Mouse (Mus musculus) myocyte (in vitro differentiated cells): Measurements from ENCODE around the gene Olfr374. TPM values are rescaled to one million over a fixed set of nuclear protein-coding genes. Genes with fewer than 3 reads are reported as not detected.

Source experiments
- H3K27me3 ChIP-seq: one replicate; pipeline ENCODE4 v1.6.1; 2011; ENCODE audit not compliant: control insufficient read depth, insufficient read depth, insufficient read length
- H3K36me3 ChIP-seq: one replicate; pipeline ENCODE4 v1.6.1; 2011; ENCODE audit not compliant: control insufficient read depth, insufficient read depth
- H3K4me2 ChIP-seq: one replicate; pipeline ENCODE4 v1.6.1; 2011; ENCODE audit warnings: low read depth, control low read depth
- H3K4me3 ChIP-seq: one replicate; pipeline ENCODE4 v1.5.1; 2011; ENCODE audit warnings: mild to moderate bottlenecking, control low read depth, moderate library complexity
- H3K79me2 ChIP-seq: one replicate; pipeline ENCODE4 v1.6.1; 2011; ENCODE audit not compliant: control insufficient read depth, insufficient read depth
- H3ac ChIP-seq: one replicate; pipeline ENCODE4 v1.6.1; 2011; ENCODE audit not compliant: control insufficient read depth, insufficient read length
- CEBPB ChIP-seq: IDR thresholded peaks from 2 replicates; pipeline ENCODE4 v1.6.1; 2011; ENCODE audit warnings: mild to moderate bottlenecking, moderate library complexity; ENCODE audit not compliant: poor library complexity, insufficient read depth, severe bottlenecking
- E2F4 ChIP-seq: IDR thresholded peaks from one replicate; pipeline ENCODE4 v1.6.1; 2011; ENCODE audit warnings: mild to moderate bottlenecking, control low read depth, moderate library complexity; ENCODE audit not compliant: insufficient read depth
- MAX ChIP-seq: IDR thresholded peaks from one replicate; pipeline ENCODE4 v1.6.1; 2011; ENCODE audit warnings: low read depth, mild to moderate bottlenecking, control low read depth
- MYOD1 ChIP-seq, 3 experiments: IDR thresholded peaks; one replicate each; pipeline ENCODE4 v1.6.1; 2011; ENCODE audit warnings: control low read depth in 2 of 3, low read depth in 2 of 3, mild to moderate bottlenecking in 2 of 3, moderate library complexity in 1 of 3; ENCODE audit not compliant: insufficient read length in 2 of 3, control insufficient read depth in 1 of 3
- MYOG ChIP-seq, 3 experiments: IDR thresholded peaks; one replicate each; pipeline ENCODE4 v1.6.1; 2011; ENCODE audit warnings: control low read depth in 2 of 3, low read depth in 2 of 3, mild to moderate bottlenecking in 2 of 3; ENCODE audit not compliant: insufficient read length in 2 of 3, control insufficient read depth in 1 of 3, insufficient read depth in 1 of 3
- POLR2A ChIP-seq: IDR thresholded peaks from one replicate; pipeline ENCODE4 v1.6.1; 2011; ENCODE audit warnings: low read depth, mild to moderate bottlenecking, control low read depth, moderate library complexity; ENCODE audit not compliant: insufficient read length
- POLR2AphosphoS2 ChIP-seq: IDR thresholded peaks from one replicate; pipeline ENCODE4 v1.6.1; 2011; ENCODE audit warnings: low read depth, control low read depth; ENCODE audit not compliant: insufficient read length
- REST ChIP-seq: IDR thresholded peaks from one replicate; pipeline ENCODE4 v1.6.1; 2011; ENCODE audit warnings: mild to moderate bottlenecking, control low read depth, moderate library complexity; ENCODE audit not compliant: insufficient read depth, insufficient read length
- SRF ChIP-seq: IDR thresholded peaks from one replicate; pipeline ENCODE4 v1.6.1; 2011; ENCODE audit warnings: low read depth; ENCODE audit not compliant: control insufficient read depth, insufficient read length
- TCF12 ChIP-seq: IDR thresholded peaks from one replicate; pipeline ENCODE4 v1.6.1; 2011; ENCODE audit warnings: mild to moderate bottlenecking, control low read depth; ENCODE audit not compliant: poor library complexity, insufficient read depth, severe bottlenecking
- TCF3 ChIP-seq: IDR thresholded peaks from one replicate; pipeline ENCODE4 v1.6.1; 2011; ENCODE audit warnings: low read depth, control low read depth; ENCODE audit not compliant: insufficient read length
- USF1 ChIP-seq: IDR thresholded peaks from one replicate; pipeline ENCODE4 v1.6.1; 2011; ENCODE audit warnings: low read depth, mild to moderate bottlenecking, control low read depth, moderate library complexity
- polyA plus RNA-seq: library from polyadenylated mRNA; unstranded; fragments of >200 nt; fragmentation: generic; extraction: Trizol; gene quantifications from one replicate; pipeline ENCODE4 v1.2.1, GENCODE M21; 2012; ENCODE audit warnings: missing spikeins

Olfr374 gene
- polyA plus RNA-seq, 1 experiment: not detected

- peaks cover 19% of the 10 kb centered on the region for H3K36me3 ChIP-seq
- H3K27me3 ChIP-seq: no peaks in the 10 kb centered on the region
- H3K79me2 ChIP-seq: peaks cover 55% of the 10 kb centered on the region
- H3K4me3 ChIP-seq: peak overlapping the region; percentile 90
- H3K4me2 ChIP-seq: peak overlapping the region; percentile 93
- peak overlapping the region; percentile 80 for H3ac ChIP-seq
- TF ChIP-seq POLR2A (peak; percentile 10), SRF (peak; percentile 96), TCF12 (peak; percentile 39), POLR2AphosphoS2 (peak; percentile 21), E2F4 (no peak), CEBPB (no peak), USF1 (no peak), REST (no peak), MYOD1 (IDR thresholded peaks at IDR 0.05; ENCODE audit: control insufficient read depth in 1 of 3, insufficient read length in 2 of 3, low read depth in 2 of 3) (peak in 1 of 3 experiments; percentile 24), MAX (no peak)
These were observed 29.6 kb downstream of the Olfr374 start for GRCm38 (mm10) chr8:72136302-72136978.

GRCm38 (mm10) chr8:72137431-72137830 lies 30.6 kb downstream of the Olfr374 start:
- peaks cover 65% of the 10 kb centered on the region for H3K79me2 ChIP-seq
- H3K27me3 ChIP-seq: no peaks in the 10 kb centered on the region
- peak overlapping the region; percentile 93 for H3K4me2 ChIP-seq
- H3K4me3 ChIP-seq: peak overlapping the region; percentile 90
- TF ChIP-seq SRF: no peak
- no peak for TF ChIP-seq E2F4
- no peak for TF ChIP-seq POLR2A
- no peak for TF ChIP-seq TCF3
- no peak for TF ChIP-seq MAX
- no peak for TF ChIP-seq TCF12
- TF ChIP-seq REST: no peak
- TF ChIP-seq MYOD1 (IDR thresholded peaks at IDR 0.05; ENCODE audit: control insufficient read depth in 1 of 3, insufficient read length in 2 of 3, low read depth in 2 of 3): no peak
- TF ChIP-seq POLR2AphosphoS2: no peak
- no peak overlapping the region for H3ac ChIP-seq
- H3K36me3 ChIP-seq: peaks cover 29% of the 10 kb centered on the region

- H3K36me3 ChIP-seq: peaks cover 36% of the 10 kb centered on the region
- H3K4me2 ChIP-seq: no peak overlapping the region
- no peak overlapping the region for H3K4me3 ChIP-seq
- H3K79me2 ChIP-seq: peaks cover 73% of the 10 kb centered on the region
- TF ChIP-seq TCF3 (no peak), MAX (no peak), MYOD1 (IDR thresholded peaks at IDR 0.05; ENCODE audit: control insufficient read depth in 1 of 3, insufficient read length in 2 of 3, low read depth in 2 of 3) (no peak), E2F4 (no peak), CEBPB (no peak), SRF (no peak), USF1 (no peak)
- H3ac ChIP-seq: no peak overlapping the region
- H3K27me3 ChIP-seq: no peaks in the 10 kb centered on the region
These were observed 31.6 kb downstream of the Olfr374 start for GRCm38 (mm10) chr8:72138456-72138855.

- no peak for TF ChIP-seq POLR2A
- TF ChIP-seq MYOD1 (IDR thresholded peaks at IDR 0.05; ENCODE audit: control insufficient read depth in 1 of 3, insufficient read length in 2 of 3, low read depth in 2 of 3): no peak
- no peak for TF ChIP-seq TCF12
- no peak for TF ChIP-seq SRF
- TF ChIP-seq REST: no peak
- no peak for TF ChIP-seq POLR2AphosphoS2
- no peak overlapping the region for H3K4me3 ChIP-seq
- peaks cover 62% of the 10 kb centered on the region for H3K36me3 ChIP-seq
- no peak overlapping the region for H3K4me2 ChIP-seq
- H3K27me3 ChIP-seq: no peaks in the 10 kb centered on the region
- no peak overlapping the region for H3ac ChIP-seq
- H3K79me2 ChIP-seq: peaks cover 47% of the 10 kb centered on the region
These were observed 36.5 kb downstream of the Olfr374 start for GRCm38 (mm10) chr8:72143256-72143824.

- peaks cover 56% of the 10 kb centered on the region for H3K36me3 ChIP-seq
- no peak overlapping the region for H3ac ChIP-seq
- peaks cover 38% of the 10 kb centered on the region for H3K79me2 ChIP-seq
- TF ChIP-seq MAX (no peak), E2F4 (no peak), REST (no peak), TCF3 (no peak), POLR2AphosphoS2 (no peak), MYOG (IDR thresholded peaks at IDR 0.05; ENCODE audit: control insufficient read depth in 1 of 3, insufficient read depth in 1 of 3, insufficient read length in 2 of 3, low read depth in 2 of 3) (no peak), TCF12 (no peak), USF1 (no peak), SRF (no peak), MYOD1 (IDR thresholded peaks at IDR 0.05; ENCODE audit: control insufficient read depth in 1 of 3, insufficient read length in 2 of 3, low read depth in 2 of 3) (no peak), POLR2A (no peak), CEBPB (no peak)
- no peak overlapping the region for H3K4me3 ChIP-seq
- H3K27me3 ChIP-seq: no peaks in the 10 kb centered on the region
- H3K4me2 ChIP-seq: no peak overlapping the region
These were observed 37.6 kb downstream of the Olfr374 start for GRCm38 (mm10) chr8:72144345-72144975.
